Mouse (Mus musculus) ES-E14 (cell line): ENCODE results near the gene Dlg5. TPM values are rescaled to one million over a fixed set of nuclear protein-coding genes. Genes with fewer than 3 reads are reported as not detected.

ENCODE experiments used
- DNase-seq: peaks from one replicate; pipeline ENCODE4 v3.0.0-alpha.2; 2013; ENCODE audit warnings: low read depth, low spot score
- H3K27ac ChIP-seq: 2 replicates; pipeline ENCODE4 v1.5.1; 2012; ENCODE audit warnings: low read depth, mild to moderate bottlenecking, low read length, moderate library complexity, mixed read lengths; ENCODE audit not compliant: poor library complexity, insufficient read depth, severe bottlenecking
- H3K36me3 ChIP-seq: 2 replicates; pipeline ENCODE4 v1.6.1; 2012; ENCODE audit warnings: mild to moderate bottlenecking, low read length, moderate library complexity, mixed read lengths; ENCODE audit not compliant: control insufficient read depth, poor library complexity, insufficient read depth, severe bottlenecking
- H3K4me1 ChIP-seq, 2 experiments: fragments of 150-350 bp in 1 of 2; sonication (generic) in 1 of 2; 2 replicates each; pipeline ENCODE4 v1.6.1; 2012; ENCODE audit warnings: low read length in 2 of 2, mild to moderate bottlenecking in 1 of 2, mixed read lengths in 1 of 2; ENCODE audit not compliant: control insufficient read depth in 2 of 2, insufficient read depth in 2 of 2, poor library complexity in 1 of 2
- H3K4me3 ChIP-seq, 2 experiments: fragments of 150-350 bp in 1 of 2; sonication (generic) in 1 of 2; 2 replicates each; pipeline ENCODE4 v1.5.1; 2012; ENCODE audit warnings: low read length in 2 of 2, low read depth in 1 of 2, mild to moderate bottlenecking in 1 of 2, mixed read lengths in 1 of 2; ENCODE audit not compliant: insufficient read depth in 1 of 2, poor library complexity in 1 of 2, severe bottlenecking in 1 of 2
- H3K9ac ChIP-seq: 2 replicates; pipeline ENCODE4 v1.6.1; 2012; ENCODE audit warnings: low read depth, mild to moderate bottlenecking, low read length, mixed read lengths; ENCODE audit not compliant: poor library complexity, insufficient read depth, severe bottlenecking
- H3K9me3 ChIP-seq: fragments of 150-350 bp; sonication (generic); 2 replicates; pipeline ENCODE4 v1.6.1; 2012; ENCODE audit warnings: low read depth, mild to moderate bottlenecking, low read length; ENCODE audit not compliant: control insufficient read depth, insufficient read depth
- CHD2 ChIP-seq: IDR thresholded peaks from 2 replicates; pipeline ENCODE4 v1.6.1; 2014; ENCODE audit warnings: mild to moderate bottlenecking, low read depth, low read length, inconsistent platforms
- HCFC1 ChIP-seq: IDR thresholded peaks from 2 replicates; pipeline ENCODE4 v1.6.1; 2012; ENCODE audit warnings: low read length, inconsistent platforms, borderline replicate concordance; ENCODE audit not compliant: insufficient read depth
- MAFK ChIP-seq: IDR thresholded peaks from 2 replicates; pipeline ENCODE4 v1.6.1; 2014; ENCODE audit warnings: mild to moderate bottlenecking, low read depth, low read length, inconsistent platforms; ENCODE audit not compliant: insufficient read depth
- ZC3H11A ChIP-seq: IDR thresholded peaks from 2 replicates; pipeline ENCODE4 v1.6.1; 2012; ENCODE audit warnings: low read depth, mild to moderate bottlenecking, inconsistent platforms, low read length, borderline replicate concordance
- ZNF384 ChIP-seq: IDR thresholded peaks from 2 replicates; pipeline ENCODE4 v1.6.1; 2012; ENCODE audit warnings: low read depth, low read length, inconsistent platforms
- in situ Hi-C, 2 experiments: fragments of 600-800 bp; cut with MboI; formaldehyde crosslinking; loops; one replicate each; pipeline ENCODE4 v1.15.1; 2025; ENCODE audit warnings: low sequenced_read_pairs in 2 of 2, inconsistent platforms in 1 of 2; ENCODE audit not compliant: unreplicated experiment in 2 of 2
- total RNA-seq: library from RNA; depleted of rRNA; stranded (reverse); fragments of 300-350 nt; gene quantifications from 2 replicates; pipeline ENCODE4 v1.2.3, GENCODE M21; 2012

Gene Dlg5
- total RNA-seq, 1 experiment: 17.5 TPM

GRCm38 (mm10) chr14:24106734-24107133 is 139.0 kb downstream of the Dlg5 start:
- TF ChIP-seq ZC3H11A: no peak
- no peak for TF ChIP-seq MAFK
- no peak for TF ChIP-seq ZNF384
- no peak for TF ChIP-seq HCFC1
- TF ChIP-seq CHD2: no peak
- Histone ChIP-seq H3K9ac (no peak overlapping the region), H3K9me3 (no peaks in the 10 kb centered on the region), H3K27ac (no peak overlapping the region), H3K36me3 (no peaks in the 10 kb centered on the region), H3K4me3 (no peak overlapping the region), H3K4me1 (no peaks in the 10 kb centered on the region)
- DNase-seq: no peak
- in situ Hi-C loops: no loop called here

- Histone ChIP-seq H3K4me3 (no peak overlapping the region), H3K9me3 (no peaks in the 10 kb centered on the region), H3K27ac (no peak overlapping the region), H3K36me3 (no peaks in the 10 kb centered on the region), H3K9ac (no peak overlapping the region), H3K4me1 (no peaks in the 10 kb centered on the region)
- no peak for DNase-seq
- TF ChIP-seq ZC3H11A: no peak
- no peak for TF ChIP-seq CHD2
- TF ChIP-seq ZNF384: no peak
- TF ChIP-seq HCFC1: no peak
- no peak for TF ChIP-seq MAFK
- in situ Hi-C loops: no loop called here
Measured at GRCm38 (mm10) chr14:24098828-24099227, 146.9 kb downstream of the Dlg5 start.

- in situ Hi-C loops: no loop called here
- Histone ChIP-seq H3K27ac (no peak overlapping the region), H3K9ac (no peak overlapping the region), H3K4me1 (no peaks in the 10 kb centered on the region), H3K36me3 (no peaks in the 10 kb centered on the region), H3K9me3 (no peaks in the 10 kb centered on the region), H3K4me3 (no peak overlapping the region)
- no peak for TF ChIP-seq HCFC1
- TF ChIP-seq MAFK: no peak
- TF ChIP-seq ZNF384: no peak
- TF ChIP-seq ZC3H11A: no peak
- no peak for TF ChIP-seq CHD2
- DNase-seq: no peak
Measured at GRCm38 (mm10) chr14:24094656-24095055, 151.1 kb downstream of the Dlg5 start.

- H3K36me3 ChIP-seq: no peaks in the 10 kb centered on the region
- in situ Hi-C loops: no loop called here
- no peaks in the 10 kb centered on the region for H3K9me3 ChIP-seq
- no peak for DNase-seq
- no peaks in the 10 kb centered on the region for H3K4me1 ChIP-seq
- H3K27ac ChIP-seq: no peak overlapping the region
- TF ChIP-seq CHD2: no peak
- no peak for TF ChIP-seq ZNF384
- TF ChIP-seq ZC3H11A: no peak
- no peak for TF ChIP-seq HCFC1
- no peak overlapping the region for H3K4me3 ChIP-seq
- no peak overlapping the region for H3K9ac ChIP-seq
Measured at GRCm38 (mm10) chr14:24093221-24093620, 152.5 kb downstream of the Dlg5 start.

- Histone ChIP-seq H3K4me3 (no peak overlapping the region), H3K27ac (no peak overlapping the region), H3K9me3 (no peaks in the 10 kb centered on the region), H3K4me1 (no peaks in the 10 kb centered on the region), H3K36me3 (no peaks in the 10 kb centered on the region), H3K9ac (no peak overlapping the region)
- no peak for DNase-seq
- TF ChIP-seq MAFK (no peak), HCFC1 (no peak), CHD2 (no peak), ZC3H11A (no peak), ZNF384 (no peak)
- in situ Hi-C loops: no loop called here
Measured at GRCm38 (mm10) chr14:24092391-24092790, 153.3 kb downstream of the Dlg5 start.
